Mouse (Mus musculus): ENCODE measurements around the gene Fxyd7.

Gene Fxyd7

GRCm38 (mm10) chr7:31008175-31008574 lies 43.1 kb downstream of the Fxyd7 start:
- peak in 1 of 2 experiments; percentile 23 for DNase-seq (ENCODE audit: low spot score in 2 of 2)

- DNase-seq (ENCODE audit: low spot score in 2 of 2): no peak
Observed at GRCm38 (mm10) chr7:31007775-31008174, 43.5 kb downstream of the Fxyd7 start.

GRCm38 (mm10) chr7:31002650-31003049 lies 48.6 kb downstream of the Fxyd7 start:
- peak; percentile 44 to 67 for DNase-seq (ENCODE audit: low spot score in 2 of 2)

- DNase-seq (ENCODE audit: low spot score in 2 of 2): peak; percentile 74 to 82
Observed at GRCm38 (mm10) chr7:31000505-31001020, 50.7 kb downstream of the Fxyd7 start.

GRCm38 (mm10) chr7:30996491-30996890 lies 54.8 kb downstream of the Fxyd7 start:
- no peak for DNase-seq (ENCODE audit: low spot score in 2 of 2)

GRCm38 (mm10) chr7:30993986-30994385 lies 57.3 kb downstream of the Fxyd7 start:
- DNase-seq (ENCODE audit: low spot score in 2 of 2): no peak

All from heart, adult 9 months (tissue).